ENCODE assay signal across 17 mouse cellular contexts in genomic region chr4:136772952-136773584, GRCm38 (mm10).
DNase-seq lines count a peak whose midpoint lies in the region; ATAC-seq lines count a peak whose summit lies in the region.
"Had no signal": no experiment of that assay in that cellular context is flagged by ENCODE, and none has a peak within 500 bp of the region (broad histone marks: within the 10 kb centered on the region; RNA-seq: fewer than 3 reads in every experiment).

No protein-coding gene starts in this region.

- H3K9ac ChIP-seq in forebrain, embryonic 16.5 days (replicated peaks; ENCODE audit: low read depth, low read length) = 0 out of 2 replicates have a peak overlapping the region, but pooled peaks have one; percentile 4
- H3K9ac ChIP-seq in limb, embryonic 11.5 days (ENCODE audit: low read length) = no peak overlapping the region
- H3K9ac ChIP-seq in neural tube, embryonic 14.5 days (replicated peaks; ENCODE audit: low read depth, low read length) = no peak overlapping the region
- H3K9ac ChIP-seq in heart, embryonic 12.5 days = no peak overlapping the region
- H3K9ac ChIP-seq: heart, embryonic 15.5 days; liver, embryonic 12.5 days had no signal

- H3K4me2 ChIP-seq in forebrain, embryonic 16.5 days (ENCODE audit: low read length) = peak overlapping the region; percentile 9; the same call in 1 of the 2 replicates
- no peak overlapping the region for H3K4me2 ChIP-seq in limb, embryonic 11.5 days (ENCODE audit: low read depth, severe bottlenecking)
- H3K4me2 ChIP-seq in neural tube, embryonic 14.5 days (ENCODE audit: low read depth, low read length) = no peak overlapping the region
- H3K4me2 ChIP-seq in heart, embryonic 12.5 days = no peak overlapping the region
- H3K4me2 ChIP-seq: heart, embryonic 15.5 days; liver, embryonic 12.5 days had no signal

- no peak overlapping the region for H3K4me3 ChIP-seq in forebrain, embryonic 16.5 days (replicated peaks; ENCODE audit: low read length)
- H3K4me3 ChIP-seq in limb, embryonic 11.5 days (ENCODE audit: low read depth, low read length) = no peak overlapping the region
- no peak overlapping the region for H3K4me3 ChIP-seq in neural tube, embryonic 14.5 days (ENCODE audit: low read depth, low read length)
- H3K4me3 ChIP-seq in heart, embryonic 12.5 days = no peak overlapping the region
- H3K4me3 ChIP-seq: heart, embryonic 15.5 days; left cerebral cortex, adult 2 months; liver, embryonic 12.5 days; myocyte had no signal

- H3K36me3 ChIP-seq in forebrain, embryonic 16.5 days (ENCODE audit: control insufficient read depth, insufficient read depth) = 0 out of 2 replicates have a peak, but pooled peaks cover 5% of the 10 kb centered on the region
- H3K36me3 ChIP-seq in limb, embryonic 11.5 days (ENCODE audit: control insufficient read depth, insufficient read depth, low read length) = no peaks in the 10 kb centered on the region
- H3K36me3 ChIP-seq in neural tube, embryonic 14.5 days (ENCODE audit: control insufficient read depth, insufficient read depth, low read length) = no peaks in the 10 kb centered on the region; the same call in 1 of the 2 replicates
- H3K36me3 ChIP-seq in heart, embryonic 12.5 days = no peaks in the 10 kb centered on the region
- H3K36me3 ChIP-seq: heart, embryonic 15.5 days; liver, embryonic 12.5 days had no signal

- no peaks in the 10 kb centered on the region for H3K9me3 ChIP-seq in forebrain, embryonic 16.5 days (ENCODE audit: control insufficient read depth, low read length)
- H3K9me3 ChIP-seq in limb, embryonic 11.5 days (ENCODE audit: control insufficient read depth, low read length) = no peaks in the 10 kb centered on the region
- H3K9me3 ChIP-seq in neural tube, embryonic 14.5 days (ENCODE audit: control insufficient read depth, low read length) = no peaks in the 10 kb centered on the region
- H3K9me3 ChIP-seq in heart, embryonic 12.5 days (replicated peaks) = peaks cover 5% of the 10 kb centered on the region; the same call in 1 of the 2 replicates
- H3K9me3 ChIP-seq: heart, embryonic 15.5 days; liver, embryonic 12.5 days had no signal

- peak; percentile 57 for DNase-seq in embryo, embryonic 10 days (ENCODE audit: low spot score)
- no peak for DNase-seq in embryo, embryonic 9.5 days (ENCODE audit: extremely low spot score)
- DNase-seq in limb, embryonic 11.5 days (ENCODE audit: low spot score) = no peak
- no peak for DNase-seq in cerebellum, postnatal 14 days
- DNase-seq in cerebellum, adult 9-10 months = no peak
- DNase-seq: adrenal gland, postnatal 10 days; lung, postnatal 14 days; right cerebral cortex, adult 18-20 months; thymus, adult 18-20 months had no signal

- H3K27me3 ChIP-seq in forebrain, embryonic 16.5 days (replicated peaks; ENCODE audit: control insufficient read depth, insufficient read depth, low read length) = no peaks in the 10 kb centered on the region
- H3K27me3 ChIP-seq in limb, embryonic 11.5 days (ENCODE audit: control insufficient read depth, insufficient read depth, low read length) = no peaks in the 10 kb centered on the region
- no peaks in the 10 kb centered on the region for H3K27me3 ChIP-seq in neural tube, embryonic 14.5 days (ENCODE audit: control insufficient read depth, insufficient read depth, low read length)
- H3K27me3 ChIP-seq in heart, embryonic 12.5 days (replicated peaks) = no peaks in the 10 kb centered on the region
- H3K27me3 ChIP-seq: heart, embryonic 15.5 days had no signal

- 11% methylated on average over 13 of the region's 13 CpGs for WGBS in forebrain, embryonic 16.5 days
- 43% methylated on average over 13 of the region's 13 CpGs for WGBS in limb, embryonic 11.5 days
- 32% methylated on average over 13 of the region's 13 CpGs for WGBS in neural tube, embryonic 14.5 days
- 84% methylated on average over 13 of the region's 13 CpGs for WGBS in heart, embryonic 12.5 days

- H3K27ac ChIP-seq in forebrain, embryonic 16.5 days (ENCODE audit: low read length) = peak overlapping the region; percentile 49; the same call in 1 of the 2 replicates
- peak overlapping the region; percentile 55 for H3K27ac ChIP-seq in limb, embryonic 11.5 days (replicated peaks; ENCODE audit: low read depth, low read length)
- peak overlapping the region; percentile 57; the same call in 1 of the 2 replicates for H3K27ac ChIP-seq in neural tube, embryonic 14.5 days (ENCODE audit: low read depth, low read length)
- no peak overlapping the region for H3K27ac ChIP-seq in heart, embryonic 12.5 days (ENCODE audit: poor library complexity, severe bottlenecking)
- H3K27ac ChIP-seq: heart, embryonic 15.5 days; left cerebral cortex, adult 2 months; liver, embryonic 12.5 days had no signal

- ATAC-seq in forebrain, embryonic 16.5 days = peak; percentile 89
- no peak for ATAC-seq in limb, embryonic 11.5 days (ENCODE audit: insufficient number of reproducible peaks, low FRiP score, low TSS enrichment, low read depth)
- ATAC-seq in neural tube, embryonic 14.5 days (ENCODE audit: low read depth) = 0 out of 2 replicates have a peak, but pooled peaks have one; percentile 55
- no peak for ATAC-seq in heart, embryonic 12.5 days (ENCODE audit: insufficient number of reproducible peaks, low FRiP score)
- ATAC-seq: intestine, postnatal 0 days; liver, embryonic 12.5 days had no signal

- H3K4me1 ChIP-seq in forebrain, embryonic 16.5 days (replicated peaks; ENCODE audit: control insufficient read depth, insufficient read depth, low read length) = peaks cover 34% of the 10 kb centered on the region
- peaks cover 30% of the 10 kb centered on the region for H3K4me1 ChIP-seq in limb, embryonic 11.5 days (ENCODE audit: control insufficient read depth, insufficient read depth, low read length)
- peaks cover 31% of the 10 kb centered on the region for H3K4me1 ChIP-seq in neural tube, embryonic 14.5 days (ENCODE audit: control insufficient read depth, insufficient read depth, low read length)
- peaks cover 18% of the 10 kb centered on the region for H3K4me1 ChIP-seq in heart, embryonic 12.5 days (replicated peaks)

Comparison
In these comparisons a context has a peak if more than half of its experiments do, and no peak if none do; other contexts are left out.
1. ATAC-seq: peak in forebrain, embryonic 16.5 days (single experiment) and neural tube, embryonic 14.5 days (single experiment); none in limb, embryonic 11.5 days (single experiment) and heart, embryonic 12.5 days (single experiment).